Mouse (Mus musculus) layer of hippocampus, postnatal 25 days (tissue): Measurements from ENCODE around the gene Ulk4. TPM values are rescaled to one million over a fixed set of nuclear protein-coding genes. Genes with fewer than 3 reads are reported as not detected.

Source experiments
- DNase-seq, 2 experiments: peaks; one replicate each; pipeline ENCODE4 v3.0.0; 2022; ENCODE audit warnings: mixed read lengths in 2 of 2, low spot score in 1 of 2; ENCODE audit errors: extremely low spot score in 1 of 2
- total RNA-seq, 2 experiments: library from RNA; stranded (reverse); gene quantifications; 2 replicates each; pipeline ENCODE4 v1.2.3; 2021

Ulk4 gene
- total RNA-seq, 2 experiments from 2014 or later = 7.4 to 8.6 TPM

DNA sequence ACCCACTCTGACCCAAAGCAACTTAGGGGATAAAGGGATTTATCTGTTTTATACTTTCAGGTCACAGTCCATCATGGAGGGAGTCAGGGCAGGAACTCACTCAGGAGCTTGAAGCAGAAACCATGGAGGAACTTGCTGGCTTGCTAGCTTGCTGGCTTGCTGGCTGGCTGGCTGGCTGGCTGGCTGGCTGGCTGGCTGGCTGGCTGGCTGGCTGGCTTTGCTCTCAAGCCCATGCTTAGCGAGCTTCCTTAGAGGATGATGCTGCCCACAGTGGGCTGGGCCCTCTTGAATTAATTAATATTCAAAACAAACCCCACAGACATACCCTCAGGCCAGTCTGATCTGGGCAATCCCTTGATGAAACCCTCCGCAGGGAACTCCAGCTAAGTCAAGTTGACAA is 285.2 kb downstream of the Ulk4 start:
- no peak for DNase-seq

- DNase-seq = no peak
Measured at GRCm38 (mm10) chr9:120989806-120990700, 286.9 kb downstream of the Ulk4 start.

- DNase-seq = no peak
Measured at GRCm38 (mm10) chr9:120988088-120988487, 288.9 kb downstream of the Ulk4 start.

DNA sequence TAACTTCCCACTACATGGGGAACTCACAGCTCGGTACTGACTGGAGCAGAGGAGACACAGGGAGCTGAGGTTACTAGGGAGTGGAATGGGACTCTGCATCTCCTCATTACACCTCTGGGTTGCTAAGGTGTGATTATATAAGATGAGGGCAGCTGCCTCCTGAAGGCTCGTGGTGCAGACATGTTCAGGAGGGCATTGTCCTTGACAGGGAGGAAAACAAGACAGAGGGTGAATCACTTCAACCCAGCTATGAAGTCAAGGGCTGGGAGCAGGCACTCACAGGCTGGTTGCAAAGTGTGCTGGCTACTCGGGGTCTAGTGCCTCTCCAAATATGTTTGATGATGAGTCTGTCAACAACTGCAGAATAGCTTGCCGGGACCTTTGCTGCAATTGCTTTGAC is 290.0 kb downstream of the Ulk4 start:
- no peak for DNase-seq

DNA sequence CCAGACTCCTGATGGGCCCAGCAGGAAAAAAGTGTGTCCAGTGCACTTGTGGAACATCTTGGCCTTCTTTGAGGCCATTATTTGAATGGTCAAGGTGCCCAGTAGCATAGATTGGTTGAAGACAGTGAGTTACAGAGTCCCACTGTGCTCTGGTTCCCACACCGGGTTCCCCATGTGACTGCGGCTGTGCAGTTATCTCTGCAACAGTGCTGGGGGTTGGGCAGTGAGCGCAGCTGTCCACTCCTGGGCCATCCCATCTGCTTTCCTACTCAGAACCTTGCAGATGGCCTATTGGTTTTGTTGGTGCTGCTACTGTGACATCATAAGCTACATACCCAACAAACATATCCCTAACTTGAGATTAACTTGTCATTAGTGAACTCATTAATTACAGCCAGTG is 290.7 kb downstream of the Ulk4 start:
- no peak for DNase-seq

DNA sequence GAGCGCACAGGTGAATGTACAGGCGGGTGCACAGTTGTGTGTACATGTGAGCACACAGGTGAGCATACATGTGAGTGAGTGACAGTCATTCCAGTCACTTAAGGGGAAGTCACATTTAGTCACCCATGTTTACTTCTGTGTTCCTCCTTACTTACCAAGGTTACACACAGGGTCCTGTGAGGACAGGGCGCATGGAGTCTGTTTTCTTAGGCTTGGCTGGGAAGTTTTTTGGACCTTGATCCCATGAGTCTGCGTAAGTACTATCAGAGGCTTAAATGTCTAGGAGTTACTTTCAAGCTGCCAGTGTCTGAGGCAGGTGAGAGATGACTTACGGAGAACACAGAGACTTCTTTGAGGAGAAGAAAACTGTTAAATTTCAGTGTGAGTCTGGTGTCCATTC is 291.5 kb downstream of the Ulk4 start:
- no peak for DNase-seq

GRCm38 (mm10) chr9:120985009-120985408 is 292.0 kb downstream of the Ulk4 start:
- DNase-seq = no peak

- DNase-seq = no peak
Measured at GRCm38 (mm10) chr9:120984509-120984908, 292.5 kb downstream of the Ulk4 start.

GRCm38 (mm10) chr9:120983849-120984248 is 293.1 kb downstream of the Ulk4 start:
- no peak for DNase-seq

- no peak for DNase-seq
Measured at GRCm38 (mm10) chr9:120981777-120982176, 295.2 kb downstream of the Ulk4 start.

GRCm38 (mm10) chr9:120976856-120977255 is 300.1 kb downstream of the Ulk4 start:
- DNase-seq = no peak

- DNase-seq = no peak
Measured at GRCm38 (mm10) chr9:120976158-120976557, 300.8 kb downstream of the Ulk4 start.

DNA sequence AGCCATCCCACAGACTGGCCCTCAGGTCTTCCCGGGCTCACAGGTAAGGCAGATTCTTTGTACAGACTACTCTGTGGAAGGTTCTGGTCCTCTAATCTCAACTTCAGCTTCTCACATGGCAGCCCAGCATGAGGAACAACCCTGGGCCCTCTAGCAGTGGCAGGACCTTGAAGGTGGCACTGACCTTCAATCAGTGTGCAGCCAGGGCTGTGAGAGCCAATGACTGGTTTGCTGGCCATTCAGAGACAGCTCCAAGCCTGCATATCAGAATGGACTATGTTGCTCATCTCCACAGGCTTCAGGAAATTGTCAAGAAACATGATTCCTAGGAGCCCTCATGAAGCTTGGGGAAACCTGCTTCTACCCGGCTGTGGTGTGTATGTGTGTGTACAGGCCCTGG is 302.8 kb downstream of the Ulk4 start:
- DNase-seq = no peak

GRCm38 (mm10) chr9:120973026-120973515 is 303.9 kb downstream of the Ulk4 start:
- DNase-seq = no peak

DNA sequence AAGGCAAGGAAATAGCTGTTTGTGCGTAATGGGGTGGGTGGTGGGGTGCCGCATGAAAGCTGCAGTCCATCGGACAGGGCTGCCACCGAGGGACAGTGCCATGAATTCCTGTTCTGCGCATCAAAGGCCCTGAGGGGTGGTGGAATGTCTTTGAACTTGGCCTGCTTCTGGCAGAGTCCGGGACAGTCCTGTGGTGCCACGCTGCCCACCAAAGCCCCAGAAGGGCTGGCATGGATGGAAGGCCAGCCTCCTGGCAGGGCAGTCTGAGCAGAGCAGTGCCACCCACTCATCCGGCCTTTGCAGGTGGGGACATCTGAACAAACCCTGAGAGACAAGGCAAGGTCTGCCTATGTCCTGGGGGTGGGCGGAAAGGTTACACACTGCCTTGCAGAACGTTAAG is 312.0 kb downstream of the Ulk4 start:
- DNase-seq = no peak

DNA sequence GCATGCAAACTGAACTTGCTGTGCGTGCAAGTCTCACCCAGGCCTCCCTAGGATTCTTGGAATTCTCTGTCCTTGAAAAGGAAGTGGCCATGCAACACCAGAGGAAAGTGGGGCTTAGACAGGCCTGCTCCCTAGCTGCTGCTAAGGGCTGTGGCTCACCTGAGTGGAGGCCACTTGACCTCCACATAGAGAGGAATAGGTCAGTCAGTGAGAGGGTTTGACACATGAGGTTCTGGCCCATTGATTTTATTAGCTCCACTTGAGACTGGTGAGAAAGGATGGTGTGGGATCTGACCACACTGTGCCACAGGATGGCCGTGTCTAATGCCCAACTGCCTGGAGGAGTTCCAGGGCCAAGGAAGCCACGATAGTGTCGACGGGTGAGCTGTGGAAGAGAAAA is 312.8 kb downstream of the Ulk4 start:
- no peak for DNase-seq

DNA sequence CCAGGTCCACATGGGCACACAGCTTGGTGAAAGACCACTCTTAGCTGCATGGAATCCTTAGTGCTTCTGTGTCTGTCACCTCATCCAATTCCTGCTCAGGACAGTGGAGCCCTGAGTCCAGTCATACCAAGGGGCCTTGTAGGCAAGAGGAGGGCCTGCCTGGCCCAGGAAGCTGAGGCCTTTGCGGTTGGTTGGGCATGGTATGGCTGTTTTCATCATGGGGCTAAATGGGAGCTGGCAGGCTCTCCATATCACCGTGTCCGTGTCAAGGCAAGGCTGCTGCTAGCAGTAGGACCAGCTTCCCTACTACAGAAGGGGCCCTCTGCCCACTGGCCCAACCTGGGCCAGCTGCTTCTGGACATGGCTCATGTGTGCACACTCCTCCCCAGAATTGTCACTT is 313.3 kb downstream of the Ulk4 start:
- no peak for DNase-seq

DNA sequence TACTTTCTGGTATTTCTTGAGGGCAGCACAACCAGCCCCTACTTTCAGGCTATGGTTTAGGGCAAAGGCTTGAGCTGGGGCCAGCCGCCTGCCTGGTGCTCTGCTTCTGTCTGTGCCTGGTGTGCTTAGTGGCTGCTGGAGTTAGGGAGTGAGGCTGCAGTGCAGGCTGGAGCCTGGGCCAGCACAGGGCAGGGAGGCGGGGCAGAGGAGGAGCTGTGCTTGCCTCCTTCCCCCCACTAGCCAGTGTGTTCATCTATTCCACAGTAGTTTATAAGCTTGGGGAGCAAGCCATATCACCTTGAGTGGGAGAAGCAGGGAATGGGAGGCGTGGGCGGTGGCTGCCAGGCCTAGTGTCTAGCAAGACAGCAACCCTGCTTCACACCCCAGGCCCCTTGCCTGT is 313.9 kb downstream of the Ulk4 start:
- DNase-seq = no peak

DNA sequence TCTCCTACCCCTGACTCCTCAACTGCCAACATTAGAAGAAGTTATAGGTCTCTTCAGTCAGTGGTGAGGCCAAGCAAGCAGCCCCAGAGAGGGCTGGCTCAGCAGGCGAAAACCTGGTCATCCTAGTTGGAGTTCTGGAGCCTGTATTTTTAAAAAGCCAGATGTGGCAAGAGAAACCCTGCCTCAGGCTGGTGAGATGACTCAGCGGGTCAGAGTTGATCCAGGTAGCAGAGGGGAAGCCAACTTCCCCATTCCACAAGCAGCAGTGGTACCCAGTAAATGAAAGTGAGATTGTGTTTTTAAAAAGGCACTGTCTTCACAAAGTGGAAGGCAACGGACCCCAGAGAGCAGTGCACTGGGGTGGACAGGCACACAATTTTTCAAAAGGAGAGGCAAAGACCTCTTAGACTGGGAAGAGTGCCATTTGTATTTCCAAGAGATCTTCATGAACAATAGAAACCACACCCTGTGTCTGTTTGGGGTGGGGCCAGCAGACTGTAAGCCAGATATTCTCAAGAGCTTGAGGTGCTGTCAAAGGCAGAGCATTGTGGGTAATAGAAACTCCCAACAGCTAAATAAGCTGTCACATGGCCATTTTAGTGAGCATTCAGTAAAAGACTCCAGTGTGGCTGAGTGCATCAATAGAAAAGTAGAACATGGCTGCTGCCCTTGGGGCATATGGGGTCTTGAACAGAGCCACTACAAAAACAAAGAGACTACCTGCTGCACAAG is 314.9 kb downstream of the Ulk4 start:
- no peak for DNase-seq

DNA sequence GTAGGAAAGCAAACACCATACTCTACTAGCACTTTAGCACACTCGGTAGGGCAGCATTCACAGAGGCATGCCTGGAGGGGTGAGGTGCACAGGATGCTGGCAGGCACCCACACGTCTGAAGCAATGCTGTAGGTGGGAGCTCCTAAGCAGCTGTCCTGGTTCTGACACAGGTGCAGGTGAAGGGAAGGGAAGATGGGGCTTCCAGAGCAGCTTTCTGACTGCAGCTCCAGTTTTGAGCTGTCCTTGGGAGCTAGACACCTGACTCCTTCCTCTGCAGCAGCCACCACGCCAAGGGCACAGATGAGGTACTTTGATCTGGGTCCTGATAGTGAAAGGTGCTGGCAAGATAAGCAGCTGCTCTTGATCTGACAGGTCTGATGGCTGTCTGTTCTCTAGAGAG is 315.5 kb downstream of the Ulk4 start:
- DNase-seq = no peak

- no peak for DNase-seq
Measured at GRCm38 (mm10) chr9:120960611-120961010, 316.4 kb downstream of the Ulk4 start.

DNA sequence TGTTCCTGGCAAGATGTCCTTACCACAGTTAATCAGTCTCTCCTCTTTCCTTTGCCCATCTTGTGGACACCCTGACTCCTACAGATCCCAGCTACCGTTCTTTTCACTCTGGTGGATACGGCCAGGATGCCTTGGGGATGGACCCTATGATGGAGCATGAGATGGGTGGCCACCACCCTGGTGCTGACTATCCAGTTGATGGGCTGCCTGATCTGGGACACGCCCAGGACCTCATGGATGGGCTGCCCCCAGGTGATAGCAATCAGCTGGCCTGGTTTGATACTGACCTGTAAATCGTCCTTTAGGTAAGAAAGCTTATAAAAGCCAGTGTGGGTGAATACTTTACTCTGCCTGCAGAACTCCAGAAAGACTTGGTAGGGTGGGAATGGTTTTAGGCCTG is 317.8 kb downstream of the Ulk4 start:
- DNase-seq = no peak
